Mouse (Mus musculus) neural tube, embryonic 11.5 days (tissue): ENCODE results near the gene Klrc2. TPM values are rescaled to one million over a fixed set of nuclear protein-coding genes. Genes with fewer than 3 reads are reported as not detected.

Experiments
- ATAC-seq: fragments of 200-750 bp; cut with Nextera tagmentation; 2 replicates; pipeline ENCODE4 v1.8.0; 2017; ENCODE audit warnings: moderate number of reproducible peaks, mild to moderate bottlenecking, moderate TSS enrichment, moderate library complexity; ENCODE audit not compliant: insufficient read depth, low FRiP score, low TSS enrichment
- DNase-seq: peaks from one replicate; pipeline ENCODE4 v3.0.0-alpha.2; 2015; ENCODE audit warnings: low spot score
- H3K27ac ChIP-seq: fragments of 300-500 bp; sonication (generic); 2 replicates; pipeline ENCODE4 v1.5.1; 2014; ENCODE audit warnings: low read depth, mild to moderate bottlenecking, low read length
- H3K27me3 ChIP-seq: fragments of 300-500 bp; sonication (generic); 2 replicates; pipeline ENCODE4 v1.6.1; 2014; ENCODE audit warnings: mild to moderate bottlenecking, low read length, mixed read lengths; ENCODE audit not compliant: control insufficient read depth, insufficient read depth
- H3K36me3 ChIP-seq: fragments of 300-500 bp; sonication (generic); 2 replicates; pipeline ENCODE4 v1.6.1; 2014; ENCODE audit warnings: mild to moderate bottlenecking, low read length, moderate library complexity, mixed read lengths; ENCODE audit not compliant: control insufficient read depth, insufficient read depth
- H3K4me1 ChIP-seq: fragments of 300-500 bp; sonication (generic); 2 replicates; pipeline ENCODE4 v1.6.1; 2014; ENCODE audit warnings: low read length, mixed read lengths; ENCODE audit not compliant: control insufficient read depth, insufficient read depth
- H3K4me2 ChIP-seq: fragments of 300-500 bp; sonication (generic); 2 replicates; pipeline ENCODE4 v1.6.1; 2014; ENCODE audit warnings: low read depth, mild to moderate bottlenecking, moderate library complexity
- H3K4me3 ChIP-seq: fragments of 300-500 bp; sonication (generic); 2 replicates; pipeline ENCODE4 v1.5.1; 2014; ENCODE audit warnings: low read depth, low read length
- H3K9ac ChIP-seq: fragments of 300-500 bp; sonication (generic); 2 replicates; pipeline ENCODE4 v1.6.1; 2014; ENCODE audit warnings: mild to moderate bottlenecking, low read length
- H3K9me3 ChIP-seq: fragments of 300-500 bp; sonication (generic); 2 replicates; pipeline ENCODE4 v1.6.1; 2016; ENCODE audit warnings: low read length; ENCODE audit not compliant: control insufficient read depth
- microRNA-seq: library from miRNA; unstranded; fragments of <30 nt; microRNA quantifications from one replicate; pipeline ENCODE4, GENCODE M21; 2016
- polyA plus RNA-seq: library from polyadenylated mRNA; unstranded; fragments of >200 nt; fragmentation: Nextera tagmentation; extraction: Ambion mirVana; gene quantifications from 2 replicates; pipeline ENCODE4 v1.2.1, GENCODE M21; 2014

Gene Klrc2
- polyA plus RNA-seq, 1 experiment from 2014 or later, result not detected

- no peak overlapping the region for H3K9ac ChIP-seq
- no peak overlapping the region for H3K4me3 ChIP-seq
- no peaks in the 10 kb centered on the region for H3K36me3 ChIP-seq
- no peaks in the 10 kb centered on the region for H3K27me3 ChIP-seq
- DNase-seq (no peak), ATAC-seq (no peak)
- H3K4me2 ChIP-seq, result no peak overlapping the region
- H3K9me3 ChIP-seq, result no peaks in the 10 kb centered on the region
- no peak overlapping the region for H3K27ac ChIP-seq
- H3K4me1 ChIP-seq, result no peaks in the 10 kb centered on the region
Measured at GRCm38 (mm10) chr6:129608372-129608771, 52.1 kb downstream of the Klrc2 start.

Small RNAs within 50 kb of the gene (microRNA-seq; reads per million reads assigned to microRNA genes)
- gene Mir680-1, result not detected

Other genes with a start within 250 kb of the Klrc2 start
- gene Clec1a, start 208.7 kb downstream of the Klrc2 start, polyA plus RNA-seq, result 1.6 and 1.8 TPM in 2 replicates
- not detected in 2 replicates for gene Olr1, start 153.5 kb downstream of the Klrc2 start, polyA plus RNA-seq
- gene Tmem52b, start 148.1 kb downstream of the Klrc2 start, polyA plus RNA-seq, result not detected in 2 replicates
- 24.3 and 24.6 TPM in 2 replicates for gene Gabarapl1, start 127.5 kb downstream of the Klrc2 start, polyA plus RNA-seq
- not detected in 2 replicates for gene Klre1, start 82.8 kb downstream of the Klrc2 start, polyA plus RNA-seq
- not detected in 2 replicates for gene Klrd1, start 68.9 kb downstream of the Klrc2 start, polyA plus RNA-seq
- 0.07 and 0.12 TPM in 2 replicates for gene Klrk1, start 36.8 kb downstream of the Klrc2 start, polyA plus RNA-seq
- not detected in 2 replicates for gene Klrc3, start 17.4 kb downstream of the Klrc2 start, polyA plus RNA-seq
- not detected in 2 replicates for gene Klrc1, start 18.3 kb upstream of the Klrc2 start, polyA plus RNA-seq
- gene Klri1, start 56.4 kb upstream of the Klrc2 start, polyA plus RNA-seq, result not detected in 2 replicates
- not detected in 2 replicates for gene Klri2, start 79.8 kb upstream of the Klrc2 start, polyA plus RNA-seq
- gene Gm156, start 123.6 kb upstream of the Klrc2 start, polyA plus RNA-seq, result not detected in 2 replicates
- gene Gm17631, start 202.0 kb upstream of the Klrc2 start, polyA plus RNA-seq, result not detected in 2 replicates
- not detected in 2 replicates for gene Klra17, start 216.0 kb upstream of the Klrc2 start, polyA plus RNA-seq